8 mouse cellular contexts compared by ENCODE assay signal in the genomic region with DNA sequence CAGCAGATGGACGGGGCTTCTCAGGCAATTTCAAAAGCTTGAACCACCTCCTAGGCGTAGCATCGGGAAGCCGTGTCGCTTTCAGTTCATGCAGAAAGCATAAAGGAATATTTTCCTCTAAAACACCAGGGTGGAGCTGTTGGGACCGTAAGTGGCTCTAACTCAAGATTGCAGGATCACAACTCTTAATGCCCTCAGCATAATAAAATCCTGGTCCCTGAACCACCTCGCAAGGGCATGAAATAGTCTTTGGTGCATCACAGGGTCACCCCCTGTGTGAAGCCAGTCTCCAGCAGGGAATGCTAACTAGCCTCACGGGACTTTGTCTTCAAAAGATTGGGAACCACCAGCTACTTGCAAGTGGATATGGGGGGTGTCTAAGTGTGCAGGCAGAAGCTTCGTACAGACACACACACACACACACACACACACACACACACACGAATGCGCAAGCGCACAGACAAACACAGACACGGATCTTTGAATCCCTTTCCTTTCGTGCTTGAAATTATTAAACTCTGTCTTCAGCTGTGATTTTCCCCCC. TPM values are rescaled to one million over a fixed set of nuclear protein-coding genes. Genes with fewer than 3 reads are reported as not detected.
A peak's percentile ranks its signal among the peaks of the same experiment; 100 is the strongest.
DNase-seq lines count a peak whose midpoint lies in the region; ATAC-seq and TF ChIP-seq lines count a peak whose summit lies in the region.

A gene (minus strand): TSS at position 104 of the 544 bp plus-strand sequence.

- no peaks in the 10 kb centered on the region for H3K9me3 ChIP-seq in forebrain, embryonic 14.5 days (replicated peaks; ENCODE audit: control insufficient read depth, low read length)
- H3K9me3 ChIP-seq in hindbrain, embryonic 12.5 days (replicated peaks): no peaks in the 10 kb centered on the region

- DNase-seq in ES-CJ7 (ENCODE audit: low read depth, low spot score) (peak; percentile 21), MN1 (ENCODE audit: low spot score) (no peak)
- DNase-seq in forebrain, embryonic 14.5 days (ENCODE audit: low spot score): peak; percentile 76
- peak; percentile 38 to 44 for DNase-seq in layer of hippocampus, postnatal 36 days
- peak; percentile 23 to 31 for DNase-seq in lung, postnatal 4 days
- DNase-seq in retina, postnatal 1 day: peak; percentile 73

- peak within 1 kb of the TSS; percentile 79 for H3K4me2 ChIP-seq in forebrain, embryonic 14.5 days (ENCODE audit: low read length)
- peak within 1 kb of the TSS; percentile 84 for H3K4me2 ChIP-seq in hindbrain, embryonic 12.5 days (replicated peaks)

- ATAC-seq in forebrain, embryonic 14.5 days: no peak
- no peak for ATAC-seq in hindbrain, embryonic 12.5 days (ENCODE audit: low FRiP score)

- peak within 1 kb of the TSS; percentile 44 for H3K27ac ChIP-seq in bone marrow, adult 2 months (ENCODE audit: control insufficient read depth, insufficient read depth, low read depth, low read length, poor library complexity)
- 0 out of 2 replicates have a peak within 1 kb of the TSS, but pooled peaks have one; percentile 39 for H3K27ac ChIP-seq in forebrain, embryonic 14.5 days (ENCODE audit: low read depth, low read length)
- peak within 1 kb of the TSS; percentile 35; the same call in 1 of the 2 replicates for H3K27ac ChIP-seq in hindbrain, embryonic 12.5 days

- 2% methylated on average over 14 of the region's 14 CpGs for WGBS in bone marrow, adult 2 months
- under 1% methylated on average over 14 of the region's 14 CpGs for WGBS in forebrain, embryonic 14.5 days
- 3% methylated on average over 14 of the region's 14 CpGs for WGBS in hindbrain, embryonic 12.5 days

- H3K4me1 ChIP-seq in bone marrow, adult 2 months (ENCODE audit: control insufficient read depth, insufficient read depth, low read length): no peaks in the 10 kb centered on the region
- H3K4me1 ChIP-seq in forebrain, embryonic 14.5 days (ENCODE audit: control insufficient read depth, insufficient read depth, low read length): peaks cover 6% of the 10 kb centered on the region
- peaks cover 29% of the 10 kb centered on the region for H3K4me1 ChIP-seq in hindbrain, embryonic 12.5 days

- no peak for TF ChIP-seq CTCF in bone marrow, adult 2 months (IDR thresholded peaks at IDR 0.05; ENCODE audit: control insufficient read depth, insufficient read depth, low read length)

- peak within 1 kb of the TSS; percentile 86 for H3K4me3 ChIP-seq in bone marrow, adult 2 months (replicated peaks; ENCODE audit: control insufficient read depth, low read depth, low read length)
- H3K4me3 ChIP-seq in forebrain, embryonic 14.5 days (ENCODE audit: low read depth, low read length): peak within 1 kb of the TSS; percentile 57
- peak within 1 kb of the TSS; percentile 44 for H3K4me3 ChIP-seq in hindbrain, embryonic 12.5 days

- no peak for TF ChIP-seq POLR2A in bone marrow, adult 2 months (IDR thresholded peaks at IDR 0.05; ENCODE audit: borderline replicate concordance, control insufficient read depth, low read depth, low read length)

- peak within 1 kb of the TSS; percentile 68 for H3K9ac ChIP-seq in forebrain, embryonic 14.5 days (ENCODE audit: low read length)
- peak within 1 kb of the TSS; percentile 45 for H3K9ac ChIP-seq in hindbrain, embryonic 12.5 days

- no peaks in the 10 kb centered on the region for H3K36me3 ChIP-seq in forebrain, embryonic 14.5 days (ENCODE audit: control insufficient read depth, insufficient read depth, low read length)
- no peaks in the 10 kb centered on the region for H3K36me3 ChIP-seq in hindbrain, embryonic 12.5 days

- no peaks in the 10 kb centered on the region for H3K27me3 ChIP-seq in forebrain, embryonic 14.5 days (replicated peaks; ENCODE audit: control insufficient read depth, insufficient read depth, low read length)
- H3K27me3 ChIP-seq in hindbrain, embryonic 12.5 days: peaks cover 13% of the 10 kb centered on the region; the same call in 1 of the 2 replicates

RNA-seq across cellular contexts. Expression of the gene that starts here (rescaled TPM):
- polyA plus RNA-seq in bone marrow, adult 2 months (2011; ENCODE audit: insufficient read depth, insufficient read length, low replicate concordance, missing spikeins): 1.6 and 4.0 TPM in 2 replicates
- 42.9 and 52.8 TPM in 2 replicates for polyA plus RNA-seq in forebrain, embryonic 14.5 days (2014; fragmentation: Nextera tagmentation; extraction: Ambion mirVana)
- polyA plus RNA-seq in hindbrain, embryonic 12.5 days (2016; fragmentation: Nextera tagmentation; extraction: Ambion mirVana): 36.4 and 38.6 TPM in 2 replicates
- 100 to 1,000 TPM; 124 TPM for total RNA-seq in layer of hippocampus, postnatal 36 days (2021)
